Mouse (Mus musculus) adrenal gland, postnatal 36 days (tissue): ENCODE data around the gene Snph. TPM values are rescaled to one million over a fixed set of nuclear protein-coding genes. Genes with fewer than 3 reads are reported as not detected.

Source experiments
- DNase-seq, 2 experiments: peaks; one replicate each; pipeline ENCODE4 v3.0.0; 2021; ENCODE audit warnings: mixed read lengths in 1 of 2
- total RNA-seq, 2 experiments: library from RNA; stranded (reverse); gene quantifications; 2 replicates each; pipeline ENCODE4 v1.2.3; 2021

Snph gene
- total RNA-seq, 2 experiments from 2014 or later: 7.9 to 14.6 TPM

DNA sequence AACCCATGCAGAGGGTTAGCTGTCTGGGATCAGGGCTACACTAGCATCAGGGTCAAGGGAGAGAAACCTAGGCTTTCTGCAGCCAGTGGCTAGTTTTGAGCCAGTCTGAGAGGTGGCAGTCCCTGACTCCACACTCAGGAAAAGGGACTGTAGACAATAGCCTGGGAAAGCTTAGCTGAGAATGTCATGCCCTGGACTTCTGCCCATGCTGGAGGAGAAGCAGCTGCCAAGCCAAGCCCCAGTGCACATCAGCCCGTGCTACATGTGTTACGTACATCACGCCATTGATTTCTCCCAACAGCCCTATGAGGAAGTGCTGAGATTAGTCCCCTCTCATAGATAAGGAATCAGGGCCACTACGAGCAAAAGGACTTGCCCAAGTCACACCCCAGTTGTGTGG, 30.3 kb downstream of the Snph start:
- no peak for DNase-seq

DNA sequence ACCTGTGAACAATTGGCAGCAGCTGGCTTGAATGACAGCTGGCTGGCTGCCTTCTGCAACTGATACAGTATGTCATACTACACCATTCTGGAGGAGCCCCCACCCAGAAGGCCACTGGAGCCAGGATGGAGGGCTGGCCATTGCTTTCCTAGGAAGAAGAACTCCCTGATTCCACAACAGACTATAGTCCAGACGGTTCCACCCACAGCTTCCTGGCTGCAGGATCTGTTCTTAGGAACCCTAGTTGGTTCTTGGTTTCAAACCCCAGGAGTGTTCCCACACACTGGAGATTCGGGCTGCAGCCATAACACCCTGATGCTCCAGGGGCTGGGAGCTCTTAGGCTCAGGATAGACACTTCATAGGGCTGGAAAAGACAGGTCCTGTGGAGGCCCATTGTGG, 34.3 kb downstream of the Snph start:
- no peak for DNase-seq

DNA sequence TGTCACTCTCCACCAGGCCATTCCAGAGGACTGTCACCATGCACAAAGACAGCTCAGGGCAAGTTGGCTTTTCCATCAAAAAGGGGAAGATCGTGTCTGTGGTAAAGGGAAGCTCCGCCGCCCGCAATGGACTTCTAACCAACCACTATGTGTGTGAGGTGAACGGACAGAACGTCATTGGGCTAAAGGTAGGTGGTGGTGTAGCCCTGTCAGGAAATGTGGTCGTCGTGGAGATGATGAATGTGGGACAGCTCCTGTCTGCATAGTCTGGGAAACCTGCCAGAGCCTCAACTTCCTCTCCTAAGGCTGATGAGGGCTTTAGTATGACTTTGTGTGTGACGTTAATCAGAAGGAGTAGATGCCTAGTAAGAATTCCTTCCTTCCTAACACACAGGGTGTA, 45.1 kb downstream of the Snph start:
- DNase-seq: no peak

- no peak for DNase-seq
Observed at GRCm38 (mm10) chr2:151586807-151587206, 45.6 kb downstream of the Snph start.

GRCm38 (mm10) chr2:151585934-151586333, 46.5 kb downstream of the Snph start:
- DNase-seq: no peak

DNA sequence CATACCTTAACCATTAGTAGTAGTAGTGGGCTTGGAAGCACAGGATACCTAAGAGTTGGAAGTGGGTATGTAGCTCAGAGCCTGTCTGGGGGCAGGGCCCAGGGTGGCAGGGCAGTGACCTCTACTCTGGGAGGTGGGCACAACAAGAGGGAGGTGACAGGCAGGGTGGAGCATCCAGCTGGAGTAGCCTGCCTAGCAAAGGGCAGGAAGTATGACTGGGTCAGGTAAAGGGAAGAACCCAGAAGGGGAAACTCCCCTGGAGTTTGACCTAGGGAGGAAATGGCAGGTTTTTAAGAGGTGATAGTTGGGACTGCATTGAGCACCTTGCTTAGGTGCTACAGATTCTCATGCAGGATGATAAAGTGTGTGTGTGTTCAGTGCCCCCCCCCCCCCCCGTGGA, 51.4 kb downstream of the Snph start:
- no peak for DNase-seq

DNA sequence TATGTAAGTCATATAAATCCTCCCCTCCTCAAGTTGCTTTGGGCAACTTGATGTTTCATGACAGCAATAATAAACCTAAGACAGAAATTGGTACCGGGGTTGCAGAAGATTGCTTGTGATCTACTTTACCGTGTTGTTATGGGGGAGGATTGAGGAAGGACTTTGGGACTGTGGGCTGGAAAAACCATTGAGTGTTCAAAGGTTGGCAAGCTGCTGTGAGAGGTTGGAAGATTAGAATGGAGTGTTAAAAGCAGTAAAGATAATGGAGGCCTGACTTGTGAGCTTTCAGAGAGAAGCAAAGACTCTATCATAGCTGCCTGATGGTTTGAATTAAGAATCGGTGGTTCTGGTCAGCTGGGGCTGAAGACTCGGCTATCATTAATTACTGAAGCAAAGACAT, 53.2 kb downstream of the Snph start:
- no peak for DNase-seq

DNA sequence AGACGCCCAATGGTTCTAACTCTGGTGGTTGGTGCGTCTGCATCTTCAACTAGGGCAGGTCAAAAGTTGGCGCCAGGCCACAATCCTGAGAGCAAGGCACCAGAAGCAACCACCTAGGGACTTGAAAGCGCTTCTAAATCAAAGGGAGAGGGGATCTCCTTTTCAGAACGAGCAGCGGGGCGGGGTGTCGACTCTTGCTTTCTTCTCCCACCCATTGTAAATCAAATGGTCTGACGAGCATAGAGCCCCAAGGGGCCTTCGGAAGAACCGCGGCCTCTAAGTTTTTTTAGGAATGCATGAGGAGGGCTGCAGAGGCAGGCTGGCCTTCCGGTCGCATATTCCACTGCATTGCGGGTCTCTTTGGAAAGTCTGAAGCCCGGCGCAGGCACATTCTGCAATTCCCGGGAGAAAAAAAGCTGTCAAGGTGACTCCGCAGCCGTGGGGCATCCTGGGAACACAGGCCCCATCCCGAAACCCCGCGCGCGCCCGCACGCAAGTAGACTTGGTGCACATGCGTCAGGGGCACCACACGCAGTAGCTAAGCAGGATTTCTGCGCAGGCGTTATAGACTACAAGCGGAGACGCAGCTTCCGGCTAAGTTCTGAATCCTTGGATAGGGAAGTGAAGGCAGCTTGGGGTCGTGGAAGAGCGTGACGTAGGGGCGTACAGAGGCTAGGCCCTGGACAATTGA, 56.5 kb downstream of the Snph start:
- peak; percentile 91 to 93 for DNase-seq

- DNase-seq: peak; percentile 7 to 38
Observed at GRCm38 (mm10) chr2:151575119-151575698, 57.2 kb downstream of the Snph start.

DNA sequence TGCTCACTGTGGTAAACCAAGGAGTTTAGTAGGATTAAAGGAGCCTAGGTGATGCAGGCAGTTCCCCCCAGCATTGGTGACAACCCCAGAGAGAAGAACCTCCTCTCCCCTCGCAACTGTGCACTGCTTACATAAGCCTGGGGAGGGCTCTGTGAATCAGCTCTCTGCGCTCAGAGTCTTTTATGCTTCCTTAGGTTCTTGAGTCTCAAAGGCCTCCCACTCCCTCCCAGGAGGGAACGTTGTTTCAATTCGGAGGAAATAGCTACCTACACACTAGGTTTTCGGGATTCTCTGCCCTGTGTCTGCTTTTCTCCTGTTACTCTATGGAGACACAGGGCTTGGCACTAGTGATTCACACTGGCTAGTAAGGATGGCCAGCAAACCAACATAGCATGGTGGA, 57.8 kb downstream of the Snph start:
- no peak for DNase-seq

DNA sequence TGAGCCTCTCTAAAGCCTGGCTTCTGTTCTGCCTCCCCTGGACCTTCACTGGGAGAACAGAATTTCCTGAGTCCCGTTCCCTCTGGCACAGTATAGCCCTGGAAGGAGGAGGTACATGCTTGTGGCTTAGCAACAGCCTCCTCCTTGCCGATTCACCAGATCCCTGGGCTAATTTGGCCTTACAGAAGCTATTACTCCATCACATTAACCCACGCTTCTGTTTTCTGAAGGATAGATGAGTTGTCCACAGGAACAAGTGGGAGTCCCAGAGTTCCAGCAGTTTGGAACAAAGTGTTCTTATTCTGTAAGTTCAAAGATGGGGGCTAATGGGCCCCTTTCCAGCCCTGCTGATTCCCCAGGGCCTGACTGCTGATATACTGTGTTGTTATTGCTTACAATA, 58.7 kb downstream of the Snph start:
- DNase-seq: no peak

DNA sequence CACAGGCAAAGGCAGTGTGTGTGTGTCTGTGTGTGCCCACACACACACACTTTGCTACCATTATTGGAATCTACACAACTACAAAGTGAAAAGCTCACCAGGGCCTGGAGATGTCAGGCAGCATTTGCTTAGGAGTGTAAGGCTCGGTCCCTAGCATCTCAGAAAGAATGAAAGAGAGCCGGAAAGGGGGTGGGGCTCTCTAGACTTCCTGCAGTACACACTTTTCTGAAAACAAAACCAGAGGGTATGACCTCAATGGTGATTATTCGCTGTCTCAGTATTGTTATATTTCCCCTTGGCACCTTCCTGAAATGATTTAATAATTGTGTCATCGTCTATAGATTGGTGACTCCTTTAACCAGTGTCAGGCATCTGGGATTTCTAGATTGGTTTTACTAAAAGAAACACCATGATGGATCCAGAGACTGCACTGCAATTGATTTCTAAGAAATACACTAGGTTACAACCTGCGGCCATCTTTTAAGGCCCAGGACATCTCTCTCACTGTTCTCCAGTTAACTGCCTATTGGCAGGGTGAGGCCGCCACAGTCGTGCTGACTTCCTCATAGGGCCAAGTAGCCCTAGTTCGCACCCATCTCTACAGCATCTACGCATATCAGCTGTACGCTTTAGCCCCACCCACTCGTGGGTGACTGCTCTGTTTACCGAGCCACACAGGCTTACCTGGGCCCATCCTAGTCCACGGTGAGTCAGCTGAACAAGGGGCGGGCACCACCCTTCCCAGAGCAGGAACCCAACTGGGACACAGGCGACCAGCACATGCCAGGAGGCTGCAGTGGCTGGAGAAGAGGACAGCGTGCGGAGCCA, 60.3 kb downstream of the Snph start, which contains the start of gene Sdcbp2:
Sdcbp2 (plus strand) TSS at position 750 of the 828 bp plus-strand sequence.
- no peak for DNase-seq

GRCm38 (mm10) chr2:151569452-151569851, 62.9 kb downstream of the Snph start:
- DNase-seq: peak; percentile 72 to 76

DNA sequence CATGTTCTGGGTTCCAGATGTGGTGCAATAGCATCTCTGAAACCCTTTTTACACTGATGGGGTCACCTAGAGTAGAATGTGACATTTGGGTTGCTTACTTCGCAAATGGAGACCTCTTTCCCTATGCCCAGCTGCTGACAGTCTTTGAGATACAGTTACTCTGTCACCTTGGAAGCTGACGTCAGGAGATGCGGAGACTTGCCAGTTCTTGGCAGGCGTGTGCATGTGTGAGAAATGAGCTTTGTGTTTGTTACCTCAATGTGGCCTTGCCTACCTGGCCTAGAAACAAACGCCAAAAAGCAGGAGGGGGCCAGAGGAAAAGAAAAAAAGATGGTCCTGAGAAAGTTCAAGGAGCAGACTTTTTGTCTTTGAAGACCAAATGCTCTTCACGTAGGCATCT, 65.5 kb downstream of the Snph start:
- DNase-seq: peak; percentile 30 to 59

DNA sequence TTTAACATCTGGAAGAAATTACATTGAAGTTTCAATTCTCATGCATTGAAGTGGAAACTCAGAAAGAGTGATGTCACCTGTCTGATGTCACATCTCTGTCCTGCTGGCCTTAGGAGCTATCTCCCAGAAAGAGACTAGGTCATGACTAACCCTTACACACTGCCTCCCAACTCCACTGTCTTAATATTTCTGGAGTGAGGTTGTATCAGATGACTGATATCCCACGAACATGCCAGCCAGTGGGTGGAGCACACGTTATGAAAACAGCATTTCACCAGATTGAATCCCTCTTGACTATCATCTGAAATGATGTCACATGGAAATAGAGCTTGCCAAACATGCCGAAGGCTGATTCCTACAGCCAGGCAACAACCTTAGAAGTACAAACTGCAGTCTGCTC, 67.4 kb downstream of the Snph start:
- no peak for DNase-seq

- DNase-seq: no peak
Observed at GRCm38 (mm10) chr2:151564006-151564405, 68.4 kb downstream of the Snph start.

DNA sequence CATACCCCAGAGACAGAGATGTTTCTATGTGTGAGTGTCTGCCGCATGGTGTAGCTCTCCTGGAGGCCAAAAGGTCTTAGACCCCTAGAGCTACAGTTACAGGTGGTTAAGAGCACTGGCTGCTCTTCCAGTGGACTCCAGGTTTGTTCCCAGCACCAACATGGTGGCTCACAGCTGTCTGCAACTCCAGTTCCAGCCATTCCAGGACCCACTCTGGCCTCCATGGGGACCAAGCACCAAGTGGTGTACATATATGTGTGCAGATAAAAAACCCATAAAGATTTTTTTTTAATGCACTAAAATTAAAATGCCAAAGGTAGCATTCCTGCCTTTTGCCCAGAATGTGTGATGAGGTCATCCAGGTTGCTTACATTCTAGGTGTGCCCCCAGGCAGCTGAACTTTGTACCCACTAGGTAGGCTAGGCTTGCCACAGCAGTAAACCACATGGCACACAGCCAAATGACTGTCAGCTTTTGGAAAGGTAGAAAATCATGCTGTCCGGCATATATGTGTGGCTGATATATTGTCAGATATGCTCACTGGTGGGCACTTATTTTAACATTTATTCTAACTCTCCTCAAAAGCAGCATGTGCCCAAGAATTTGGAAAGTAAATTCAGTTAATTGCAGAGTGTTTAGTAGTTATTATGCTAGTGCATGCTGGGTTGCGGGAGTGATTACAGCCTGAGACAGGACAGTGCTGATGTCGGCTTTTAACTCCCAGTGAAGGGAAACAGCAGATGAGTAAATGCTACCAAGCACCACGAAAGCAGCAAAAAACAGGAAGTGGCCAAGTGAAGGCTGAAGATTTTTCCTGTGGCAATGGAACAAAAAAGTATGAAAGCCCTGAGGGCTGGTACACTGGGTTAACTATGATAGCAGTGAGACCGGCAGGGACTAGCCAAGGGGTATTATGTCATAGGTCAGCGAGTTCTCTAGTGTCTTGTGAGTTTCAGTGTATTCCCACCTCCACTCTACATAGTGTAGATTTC, 69.2 kb downstream of the Snph start:
- no peak for DNase-seq

- no peak for DNase-seq
Observed at GRCm38 (mm10) chr2:151549615-151550121, 82.7 kb downstream of the Snph start.

GRCm38 (mm10) chr2:151546571-151546970, 85.8 kb downstream of the Snph start:
- no peak for DNase-seq

GRCm38 (mm10) chr2:151544673-151545072, 87.7 kb downstream of the Snph start:
- DNase-seq: no peak

- peak; percentile 52 to 82 for DNase-seq
Observed at GRCm38 (mm10) chr2:151543063-151543895, 89.1 kb downstream of the Snph start.
